Mouse (Mus musculus) stomach, embryonic 14.5 days (tissue): ENCODE measurements around the gene Ddx51. TPM values are rescaled to one million over a fixed set of nuclear protein-coding genes. Genes with fewer than 3 reads are reported as not detected.
A peak's percentile ranks its signal among the peaks of the same experiment; 100 is the strongest.

ENCODE experiments used
- ATAC-seq: fragments of 200-750 bp; cut with Nextera tagmentation; 2 replicates; pipeline ENCODE4 v1.8.0; 2017; ENCODE audit warnings: low read depth, moderate TSS enrichment; ENCODE audit not compliant: insufficient number of reproducible peaks, insufficient read depth, low FRiP score
- H3K27ac ChIP-seq: fragments of 300-500 bp; sonication (generic); 2 replicates; pipeline ENCODE4 v1.5.1; 2014; ENCODE audit warnings: mild to moderate bottlenecking, low read length, moderate library complexity, mixed read lengths
- H3K27me3 ChIP-seq: fragments of 300-500 bp; sonication (generic); 2 replicates; pipeline ENCODE4 v1.6.1; 2014; ENCODE audit warnings: low read length, control low read depth, mixed read lengths; ENCODE audit not compliant: control insufficient read depth, insufficient read depth
- H3K36me3 ChIP-seq: fragments of 300-500 bp; sonication (generic); 2 replicates; pipeline ENCODE4 v1.6.1; 2014; ENCODE audit warnings: mild to moderate bottlenecking, control low read depth, low read length, moderate library complexity, mixed read lengths; ENCODE audit not compliant: control insufficient read depth, insufficient read depth
- H3K4me1 ChIP-seq: fragments of 300-500 bp; sonication (generic); 2 replicates; pipeline ENCODE4 v1.6.1; 2014; ENCODE audit warnings: low read length, control low read depth, mixed read lengths; ENCODE audit not compliant: control insufficient read depth, insufficient read depth
- H3K4me2 ChIP-seq: fragments of 300-500 bp; sonication (generic); replicated peaks from 2 replicates; pipeline ENCODE4 v1.6.1; 2014; ENCODE audit warnings: low read depth, low read length, control low read depth
- H3K4me3 ChIP-seq: fragments of 300-500 bp; sonication (generic); 2 replicates; pipeline ENCODE4 v1.5.1; 2014; ENCODE audit warnings: low read depth, low read length, control low read depth
- H3K9ac ChIP-seq: fragments of 300-500 bp; sonication (generic); replicated peaks from 2 replicates; pipeline ENCODE4 v1.6.1; 2014; ENCODE audit warnings: low read depth, mild to moderate bottlenecking, control low read depth, low read length, moderate library complexity, mixed read lengths
- H3K9me3 ChIP-seq: fragments of 300-500 bp; sonication (generic); 2 replicates; pipeline ENCODE4 v1.6.1; 2016; ENCODE audit warnings: low read depth, low read length, control low read depth; ENCODE audit not compliant: control insufficient read depth
- WGBS: fragments of 180-500 bp; shearing (Covaris S2); extraction: QIAGEN DNeasy Blood & Tissue Kit; methylation state at CpG from one replicate; pipeline ENCODE4 v1.1.7; 2014; 5-methylcytosine and 5-hydroxymethylcytosine counted together
- polyA plus RNA-seq: library from polyadenylated mRNA; unstranded; fragments of >200 nt; fragmentation: Nextera tagmentation; extraction: Ambion mirVana; gene quantifications from 2 replicates; pipeline ENCODE4 v1.2.1, GENCODE M21; 2014

The Ddx51 gene
- polyA plus RNA-seq, 1 experiment from 2014 or later, result 19.4 TPM

DNA sequence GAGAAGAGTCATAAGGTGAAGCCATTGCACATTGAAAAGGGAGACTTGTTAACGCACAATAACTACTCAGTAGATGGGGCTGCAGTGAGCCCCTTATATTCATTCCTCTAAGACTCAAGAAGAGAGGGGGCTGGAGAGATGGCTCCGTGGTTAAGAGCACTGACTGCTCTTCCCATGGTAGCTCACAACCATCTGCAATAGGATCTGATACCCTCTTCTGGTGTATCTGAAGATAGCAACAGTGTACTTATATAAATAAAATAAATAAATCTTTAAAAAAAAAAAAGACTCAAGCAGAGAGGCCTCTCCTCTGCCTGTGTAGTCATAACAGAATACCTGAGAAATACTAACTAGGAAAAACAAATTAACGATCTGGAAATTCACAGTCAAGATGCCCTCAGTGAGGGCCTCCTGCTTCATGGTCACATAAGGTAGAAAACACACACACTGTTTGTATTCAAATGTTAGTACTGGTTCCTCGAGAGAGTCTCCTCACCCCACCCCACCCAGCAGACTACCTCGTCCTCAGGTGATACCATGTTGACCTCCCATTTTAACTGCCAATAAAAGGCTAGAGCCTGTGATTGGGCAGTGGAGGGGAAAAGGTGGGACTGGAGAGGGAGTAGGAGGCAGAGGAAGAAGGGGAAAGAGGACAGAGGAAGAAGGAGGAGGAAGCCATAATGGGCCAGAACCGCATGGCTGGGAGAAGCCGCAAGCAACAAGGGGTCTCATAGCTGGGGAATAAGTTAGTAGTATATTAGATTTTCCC, 14.8 kb upstream of the Ddx51 start:
- no peaks in the 10 kb centered on the region for H3K36me3 ChIP-seq
- 79% methylated on average over 7 of the region's 7 CpGs for WGBS
- no peak overlapping the region for H3K4me3 ChIP-seq
- ATAC-seq, result no peak
- H3K27me3 ChIP-seq, result no peaks in the 10 kb centered on the region
- H3K9me3 ChIP-seq, result no peaks in the 10 kb centered on the region
- no peaks in the 10 kb centered on the region for H3K4me1 ChIP-seq
- H3K27ac ChIP-seq, result no peak overlapping the region
- no peak overlapping the region for H3K9ac ChIP-seq
- H3K4me2 ChIP-seq, result no peak overlapping the region

DNA sequence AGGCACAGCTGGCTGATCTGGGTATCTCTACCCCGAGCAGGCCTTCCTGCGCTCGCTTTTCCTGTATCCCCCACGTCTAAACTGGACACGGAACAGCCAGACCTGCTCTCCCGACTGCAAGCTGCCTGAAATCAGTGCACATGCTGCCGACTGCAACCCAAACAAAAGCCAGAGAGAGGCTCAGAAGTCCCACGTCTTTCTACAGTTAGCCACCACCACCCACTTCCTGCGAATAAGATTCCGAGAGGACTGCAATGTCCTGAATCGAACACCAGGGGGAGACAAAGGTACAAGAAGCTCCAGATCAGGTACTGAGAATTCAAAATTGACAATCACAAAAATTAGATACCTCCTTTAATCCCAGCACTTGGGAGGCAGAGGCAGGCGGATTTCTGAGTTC, 13.8 kb upstream of the Ddx51 start:
- no peak overlapping the region for H3K4me3 ChIP-seq

DNA sequence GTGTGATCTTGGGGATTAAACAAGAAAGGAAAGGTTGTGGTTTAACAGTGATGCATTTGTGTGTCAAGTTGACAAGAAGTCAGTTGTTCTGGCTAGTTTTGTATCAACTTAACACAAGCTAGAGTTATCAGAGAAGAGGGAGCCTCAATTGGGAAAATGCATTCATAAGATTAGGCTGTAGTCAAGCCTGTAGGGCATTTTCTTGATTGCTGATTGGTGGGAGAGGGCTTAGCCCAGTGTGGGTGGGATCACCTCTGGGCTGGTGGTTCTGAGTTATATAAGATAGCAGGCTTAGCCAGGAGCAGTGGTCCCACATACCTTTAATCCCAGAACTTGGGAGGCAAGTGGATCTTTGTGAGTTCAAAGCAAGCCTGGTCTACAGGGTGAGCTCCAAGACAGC, 6.9 kb upstream of the Ddx51 start:
- peaks cover 40% of the 10 kb centered on the region for H3K36me3 ChIP-seq
- no peaks in the 10 kb centered on the region for H3K4me1 ChIP-seq
- no peaks in the 10 kb centered on the region for H3K27me3 ChIP-seq
- no peaks in the 10 kb centered on the region for H3K9me3 ChIP-seq
- no peak overlapping the region for H3K4me3 ChIP-seq
- ATAC-seq, result no peak
- no peak overlapping the region for H3K4me2 ChIP-seq
- no peak overlapping the region for H3K27ac ChIP-seq
- H3K9ac ChIP-seq, result no peak overlapping the region

More for the DNA sequence above, 13.8 kb upstream of the Ddx51 start:
- Histone ChIP-seq H3K27me3 (no peaks in the 10 kb centered on the region), H3K4me1 (no peaks in the 10 kb centered on the region), H3K36me3 (no peaks in the 10 kb centered on the region), H3K4me2 (0 out of 2 replicates have a peak overlapping the region, but pooled peaks have one; percentile 8), H3K9ac (no peak overlapping the region; the same call in 1 of the 2 replicates), H3K27ac (no peak overlapping the region), H3K9me3 (no peaks in the 10 kb centered on the region)
- ATAC-seq, result no peak
- WGBS, result 17% methylated on average over 12 of the region's 12 CpGs

DNA sequence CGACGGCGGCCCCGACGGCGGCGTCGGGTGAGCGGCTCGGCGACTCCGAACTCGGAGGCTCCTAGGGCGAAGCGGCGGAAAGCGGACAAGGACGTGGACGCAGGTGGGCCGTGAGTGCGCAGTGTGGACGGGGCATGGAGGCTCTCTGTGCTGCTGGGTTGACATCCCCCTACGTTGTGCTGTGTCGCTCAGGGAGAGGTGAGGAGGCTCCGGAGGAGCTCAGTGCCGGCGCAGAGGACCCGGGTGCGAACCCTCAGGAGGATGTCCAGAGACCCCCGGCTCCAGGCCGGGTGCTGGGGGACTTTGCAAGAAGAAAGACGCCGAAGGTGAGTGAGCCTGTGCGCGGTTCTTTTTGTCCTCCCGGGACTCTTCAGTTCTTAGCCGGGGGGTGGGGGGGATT, 435 bp downstream of the Ddx51 start:
- ATAC-seq, result peak; percentile 23; the same call in 1 of the 2 replicates
- H3K9me3 ChIP-seq, result no peaks in the 10 kb centered on the region
- peaks cover 64% of the 10 kb centered on the region for H3K36me3 ChIP-seq
- no peak overlapping the region for H3K27ac ChIP-seq
- H3K27me3 ChIP-seq, result no peaks in the 10 kb centered on the region
- H3K9ac ChIP-seq, result peak overlapping the region; percentile 77
- H3K4me2 ChIP-seq, result peak overlapping the region; percentile 87
- 2% methylated on average over 37 of the region's 37 CpGs for WGBS
- peak overlapping the region; percentile 93 for H3K4me3 ChIP-seq
- H3K4me1 ChIP-seq, result peaks cover 10% of the 10 kb centered on the region; the same call in 1 of the 2 replicates

DNA sequence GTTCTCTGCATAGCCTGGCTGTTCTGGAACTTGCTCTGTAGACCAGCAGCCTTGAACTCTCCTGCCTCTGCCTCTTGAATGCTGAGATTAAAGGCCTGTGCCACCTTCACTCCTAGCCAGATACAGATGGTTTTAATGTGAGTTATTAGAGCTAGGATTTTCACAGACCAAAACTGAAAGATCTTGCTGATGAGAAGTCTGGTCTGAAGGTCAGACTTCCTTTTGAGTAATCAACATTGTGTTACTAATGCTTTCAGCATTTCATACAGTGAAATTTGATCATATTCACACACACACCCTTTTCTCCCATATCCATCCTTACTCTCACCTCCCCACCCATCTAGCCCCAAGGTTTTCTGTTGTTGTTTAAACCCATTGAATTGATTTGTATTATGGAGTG, 6.4 kb downstream of the Ddx51 start:
- no peaks in the 10 kb centered on the region for H3K27me3 ChIP-seq
- H3K9me3 ChIP-seq, result no peaks in the 10 kb centered on the region
- H3K36me3 ChIP-seq, result peaks cover 64% of the 10 kb centered on the region
- no peak overlapping the region for H3K27ac ChIP-seq
- no peak overlapping the region for H3K4me2 ChIP-seq
- H3K4me3 ChIP-seq, result no peak overlapping the region
- no peaks in the 10 kb centered on the region for H3K4me1 ChIP-seq
- H3K9ac ChIP-seq, result no peak overlapping the region
- ATAC-seq, result no peak

DNA sequence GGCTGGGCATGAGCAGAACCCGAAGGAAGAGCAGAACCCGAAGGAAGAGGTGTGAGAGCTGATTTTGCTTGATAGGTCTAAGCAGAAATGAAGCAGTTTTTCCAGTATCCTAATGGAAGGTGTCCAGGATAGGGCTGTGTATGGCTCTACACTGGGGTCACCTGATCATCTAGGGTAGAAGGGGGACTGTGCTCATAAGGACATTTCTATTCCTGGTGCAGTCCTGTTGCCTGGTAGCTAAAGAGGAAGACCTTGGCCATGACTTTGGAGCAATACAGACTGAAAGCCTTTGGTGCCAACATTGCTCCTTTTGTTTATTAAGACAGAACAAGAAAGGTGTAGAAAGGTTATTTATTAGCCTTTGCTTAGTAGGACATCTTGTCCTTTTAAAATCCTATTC, 10.8 kb downstream of the Ddx51 start:
- H3K4me3 ChIP-seq, result no peak overlapping the region
- no peaks in the 10 kb centered on the region for H3K9me3 ChIP-seq
- H3K27me3 ChIP-seq, result no peaks in the 10 kb centered on the region
- peaks cover 69% of the 10 kb centered on the region for H3K36me3 ChIP-seq
- ATAC-seq, result no peak
- 93% methylated on average over 2 of the region's 2 CpGs for WGBS
- H3K4me1 ChIP-seq, result no peaks in the 10 kb centered on the region
- no peak overlapping the region for H3K4me2 ChIP-seq
- no peak overlapping the region for H3K27ac ChIP-seq
- H3K9ac ChIP-seq, result no peak overlapping the region

DNA sequence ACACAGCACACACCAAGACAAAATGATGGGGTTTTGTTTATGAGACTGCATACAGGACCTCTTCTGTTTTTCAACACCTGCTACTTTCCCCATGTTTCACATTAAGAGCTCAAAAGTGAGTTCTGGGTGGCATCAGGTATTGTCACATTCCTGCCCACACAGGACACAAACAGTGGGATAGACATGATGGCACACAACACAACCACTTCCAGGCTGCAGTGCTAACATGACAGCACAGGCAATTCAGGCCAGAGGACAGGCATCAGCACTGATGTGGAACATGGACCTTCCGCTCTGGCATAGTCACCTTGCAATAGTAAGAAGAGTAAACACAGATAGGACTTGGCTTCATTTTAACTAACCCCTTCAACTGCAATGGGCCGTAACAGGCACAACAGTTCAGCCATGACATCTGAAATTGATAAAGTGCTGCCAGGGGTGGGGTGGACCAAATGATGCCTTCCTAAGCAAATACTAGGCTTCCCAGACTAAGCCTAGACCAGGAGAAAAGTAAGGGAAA, 11.6 kb downstream of the Ddx51 start:
- Histone ChIP-seq H3K4me2 (no peak overlapping the region), H3K27ac (no peak overlapping the region), H3K27me3 (no peaks in the 10 kb centered on the region), H3K4me1 (no peaks in the 10 kb centered on the region), H3K9me3 (no peaks in the 10 kb centered on the region), H3K9ac (no peak overlapping the region), H3K36me3 (peaks cover 70% of the 10 kb centered on the region), H3K4me3 (no peak overlapping the region)
- 93% methylated on average over 2 of the region's 2 CpGs for WGBS
- no peak for ATAC-seq

DNA sequence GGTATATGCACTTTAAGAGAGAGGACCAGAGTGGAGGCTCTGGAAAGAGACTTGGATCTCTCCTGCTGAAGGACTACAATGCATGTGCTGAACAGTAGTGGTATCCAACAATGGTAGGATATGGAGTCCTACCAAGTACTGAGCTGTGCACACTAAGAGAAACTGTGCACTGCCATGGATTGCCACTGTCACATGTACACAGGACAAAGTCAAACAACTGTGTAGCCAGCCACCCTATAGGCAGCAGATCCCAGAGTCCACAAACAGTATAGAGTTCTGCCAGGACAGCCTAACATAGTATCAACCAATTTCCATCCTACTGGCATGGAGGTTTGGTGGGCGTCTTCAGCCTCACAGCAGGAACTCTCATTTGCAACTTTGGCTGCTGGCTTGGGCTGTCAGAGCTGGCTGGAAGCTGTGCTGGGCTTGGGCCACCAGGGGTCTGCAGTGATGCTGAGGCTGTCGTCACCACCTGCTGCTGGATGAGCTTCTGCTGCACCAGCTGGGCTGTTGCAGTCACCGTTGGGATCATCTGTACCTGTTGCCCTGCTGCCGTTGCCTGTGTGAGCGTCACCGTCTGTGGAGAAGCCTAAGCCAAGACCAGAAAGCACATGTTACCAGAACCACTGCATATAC, 12.4 kb downstream of the Ddx51 start:
- ATAC-seq, result no peak
- Histone ChIP-seq H3K4me1 (no peaks in the 10 kb centered on the region), H3K27me3 (no peaks in the 10 kb centered on the region), H3K4me3 (no peak overlapping the region), H3K4me2 (no peak overlapping the region), H3K36me3 (peaks cover 72% of the 10 kb centered on the region), H3K27ac (no peak overlapping the region), H3K9ac (no peak overlapping the region), H3K9me3 (no peaks in the 10 kb centered on the region)
- WGBS, result 71% methylated on average over 6 of the region's 6 CpGs
